Mouse (Mus musculus) adrenal gland, postnatal 14 days (tissue): ENCODE data around the gene Frmd5. TPM values are rescaled to one million over a fixed set of nuclear protein-coding genes. Genes with fewer than 3 reads are reported as not detected.

Experiments used
- DNase-seq: peaks from one replicate; pipeline ENCODE4 v3.0.0; 2021; ENCODE audit warnings: mixed read lengths
- total RNA-seq: library from RNA; stranded (reverse); gene quantifications from 2 replicates; pipeline ENCODE4 v1.2.3, GENCODE M21; 2021

Gene Frmd5
- total RNA-seq, 1 experiment from 2014 or later: 102 TPM

- peak; percentile 34 for DNase-seq
These were observed 45.0 kb downstream of the Frmd5 start for GRCm38 (mm10) chr2:121761861-121762260.

GRCm38 (mm10) chr2:121761281-121761795 lies 45.5 kb downstream of the Frmd5 start:
- DNase-seq: peak; percentile 69

- peak; percentile 86 for DNase-seq
These were observed 46.2 kb downstream of the Frmd5 start for GRCm38 (mm10) chr2:121760646-121761045.

- no peak for DNase-seq
These were observed 48.6 kb downstream of the Frmd5 start for GRCm38 (mm10) chr2:121758258-121758657.

DNA sequence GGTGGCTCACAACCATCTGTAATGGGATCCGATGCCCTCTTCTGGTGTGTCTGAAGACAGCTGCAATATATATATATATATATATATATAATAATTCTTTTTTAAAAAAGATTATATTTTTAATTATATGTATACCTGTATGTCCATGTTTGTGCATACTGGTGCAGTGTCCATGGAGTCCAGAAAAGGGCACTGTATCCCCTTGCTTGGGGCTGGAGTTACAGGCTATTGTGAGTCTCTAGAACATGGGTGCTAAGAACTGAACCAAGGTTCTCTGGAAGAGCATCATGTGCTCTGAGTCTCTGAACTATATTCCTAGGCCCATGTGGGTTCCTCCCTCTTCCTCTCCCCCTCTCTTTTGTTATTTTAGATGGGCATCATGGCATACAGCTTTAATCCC lies 50.6 kb downstream of the Frmd5 start:
- no peak for DNase-seq

GRCm38 (mm10) chr2:121755056-121755455 lies 51.8 kb downstream of the Frmd5 start:
- DNase-seq: no peak

DNA sequence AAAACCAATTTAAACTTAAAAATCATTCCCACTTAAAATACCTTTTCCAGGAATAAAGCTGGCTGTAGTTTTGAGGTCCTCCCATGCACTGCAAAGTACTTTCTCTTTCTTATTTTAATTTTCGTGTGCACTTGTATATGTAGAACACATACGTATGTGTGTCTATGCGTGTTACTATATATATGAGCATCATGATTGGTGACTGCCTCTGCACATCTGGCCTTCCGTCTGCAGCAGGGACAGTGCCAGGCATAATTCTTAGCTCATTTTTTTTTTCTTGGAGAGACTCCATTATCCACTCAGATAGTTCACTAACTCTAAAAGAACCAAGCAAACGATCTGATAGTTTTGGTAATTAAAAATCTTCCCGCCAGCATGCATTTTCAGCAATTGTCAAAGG lies 56.8 kb downstream of the Frmd5 start:
- no peak for DNase-seq

DNA sequence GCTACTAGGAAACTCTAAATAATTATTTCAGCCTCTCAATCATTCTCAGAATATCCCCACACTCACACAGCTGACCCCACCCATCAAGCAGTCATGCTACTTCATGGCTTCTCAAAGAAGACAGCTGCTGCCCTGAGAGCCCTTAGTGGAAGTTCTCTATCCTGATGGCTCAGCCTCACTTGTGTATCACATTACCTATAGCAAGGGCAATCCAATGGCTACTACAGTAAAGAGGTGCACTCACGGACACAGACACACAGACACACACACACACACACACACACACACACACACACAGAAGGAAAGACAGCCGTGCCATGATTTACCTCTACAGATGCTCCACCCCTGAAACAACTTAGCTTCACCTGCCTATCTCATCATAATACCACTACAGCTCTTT lies 65.7 kb downstream of the Frmd5 start:
- no peak for DNase-seq

GRCm38 (mm10) chr2:121739410-121739809 lies 67.5 kb downstream of the Frmd5 start:
- no peak for DNase-seq

GRCm38 (mm10) chr2:121733426-121733825 lies 73.5 kb downstream of the Frmd5 start:
- no peak for DNase-seq

DNA sequence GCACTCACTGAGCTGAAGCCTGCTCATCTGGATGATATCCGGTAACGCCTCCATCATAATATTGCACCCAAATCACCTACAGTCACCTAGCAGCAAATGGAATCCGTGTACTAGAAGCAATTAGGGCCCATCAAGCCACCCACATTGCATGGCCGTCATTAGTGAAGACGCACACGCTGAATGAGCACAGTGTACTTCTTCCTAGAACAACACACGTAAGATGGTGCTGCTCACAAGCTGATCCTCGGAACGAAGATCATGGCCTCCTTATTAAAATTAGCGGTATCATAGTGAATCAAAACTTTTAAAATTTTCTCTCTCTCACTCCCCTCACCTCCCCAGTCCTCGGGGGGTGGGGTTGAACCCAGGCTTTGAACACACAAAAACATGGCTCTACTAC lies 76.4 kb downstream of the Frmd5 start:
- no peak for DNase-seq

DNA sequence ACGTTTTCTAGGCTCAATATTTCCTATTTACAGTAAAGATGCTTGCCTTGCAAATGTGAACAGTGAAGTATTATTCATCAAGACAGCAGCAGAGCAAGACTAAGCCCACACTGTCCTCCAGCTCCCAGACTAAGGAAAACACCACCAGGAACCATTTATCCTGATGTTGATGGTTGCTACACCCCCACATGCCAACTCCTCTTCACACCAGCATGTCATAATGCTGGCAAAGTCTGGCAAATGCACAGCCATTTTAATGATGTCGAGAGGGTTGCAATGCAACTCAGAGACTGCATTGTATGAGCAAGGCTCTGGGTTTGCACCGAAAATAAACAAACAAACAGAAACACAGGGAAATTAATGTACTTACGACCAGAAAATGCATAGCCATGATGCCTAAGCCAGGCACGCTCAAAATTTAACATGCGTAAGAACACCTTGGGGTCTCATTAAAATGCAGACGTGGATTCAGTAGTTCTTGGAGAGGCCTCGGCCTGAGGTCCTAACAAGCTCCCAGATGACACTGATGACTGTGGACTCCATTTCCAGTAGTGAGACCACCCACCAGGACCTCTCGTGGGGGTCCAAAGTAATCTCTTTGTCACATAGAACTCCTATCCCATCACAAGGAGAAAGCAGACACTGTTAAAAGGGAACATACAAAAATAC lies 77.8 kb downstream of the Frmd5 start:
- DNase-seq: no peak

- DNase-seq: no peak
These were observed 82.0 kb downstream of the Frmd5 start for GRCm38 (mm10) chr2:121724866-121725265.

DNA sequence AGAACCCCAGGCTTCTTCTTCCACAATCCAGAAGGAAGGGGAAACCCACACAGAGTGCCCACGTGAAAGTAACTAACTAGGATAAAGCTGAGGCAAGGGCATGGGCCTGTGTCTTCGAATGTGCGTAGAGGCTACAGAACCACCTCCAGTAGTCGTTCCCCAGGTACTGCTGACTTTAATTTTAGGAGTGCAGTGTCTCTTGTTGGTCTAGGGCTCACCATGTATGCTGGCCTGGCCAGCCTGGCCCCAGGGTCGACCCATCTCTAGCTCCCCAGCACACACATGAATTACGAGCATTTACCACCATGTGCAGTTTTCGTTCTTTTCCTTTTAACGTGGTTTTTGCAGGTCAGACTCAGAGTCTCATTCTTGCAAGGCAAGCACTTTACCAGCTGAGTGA lies 83.1 kb downstream of the Frmd5 start:
- no peak for DNase-seq

GRCm38 (mm10) chr2:121719000-121719399 lies 87.9 kb downstream of the Frmd5 start:
- DNase-seq: no peak

- DNase-seq: no peak
These were observed 89.8 kb downstream of the Frmd5 start for GRCm38 (mm10) chr2:121717133-121717532.

DNA sequence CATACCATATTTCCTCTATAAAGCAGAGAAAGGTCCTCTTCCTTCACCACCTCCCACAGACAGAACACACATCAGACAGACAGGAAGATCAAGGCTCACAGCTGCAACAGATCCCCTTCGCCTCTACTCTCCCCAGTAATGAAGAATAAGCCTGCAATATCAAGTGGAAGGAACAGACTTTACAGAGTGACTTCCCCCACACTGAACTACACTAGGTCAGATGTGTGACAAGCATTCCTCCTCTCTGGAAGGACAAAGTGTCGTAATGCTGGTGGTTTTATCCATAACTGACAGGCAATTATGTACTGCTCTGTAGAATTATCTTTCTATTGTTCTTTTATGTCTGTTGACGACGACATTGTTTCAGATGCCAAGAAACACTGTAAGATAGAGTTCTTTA lies 93.3 kb downstream of the Frmd5 start:
- peak; percentile 21 for DNase-seq

DNA sequence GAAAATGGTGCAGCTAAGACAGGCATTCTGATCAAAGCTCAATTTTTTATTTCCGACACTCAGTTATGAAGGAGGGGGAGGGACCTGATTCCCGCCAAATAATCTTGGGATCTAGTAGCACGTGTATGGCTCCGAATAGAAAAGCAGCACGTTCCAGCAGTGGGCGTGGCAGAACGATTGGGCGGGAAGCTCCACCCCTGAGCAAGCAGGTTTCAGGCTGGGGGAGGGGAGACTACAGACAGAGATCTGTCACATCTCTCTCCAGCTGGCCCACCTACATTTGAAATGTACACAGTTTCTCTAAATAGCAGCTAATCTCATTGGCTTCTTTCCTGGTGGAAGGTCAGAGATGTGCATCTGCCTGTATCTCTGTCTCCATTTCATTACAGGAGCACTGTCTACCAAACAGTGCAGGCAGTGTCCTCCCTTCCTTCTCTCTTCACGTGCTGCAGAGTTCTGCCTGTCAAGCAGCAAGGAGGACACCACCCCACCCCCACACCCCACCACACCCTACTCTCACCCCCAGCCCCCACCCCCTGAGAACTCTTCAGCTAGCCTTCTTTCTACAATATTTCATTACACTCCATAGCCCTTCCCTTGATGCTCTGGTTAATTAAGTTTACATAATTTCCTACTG lies 95.0 kb downstream of the Frmd5 start:
- DNase-seq: no peak

- no peak for DNase-seq
These were observed 97.8 kb downstream of the Frmd5 start for GRCm38 (mm10) chr2:121709096-121709495.

DNA sequence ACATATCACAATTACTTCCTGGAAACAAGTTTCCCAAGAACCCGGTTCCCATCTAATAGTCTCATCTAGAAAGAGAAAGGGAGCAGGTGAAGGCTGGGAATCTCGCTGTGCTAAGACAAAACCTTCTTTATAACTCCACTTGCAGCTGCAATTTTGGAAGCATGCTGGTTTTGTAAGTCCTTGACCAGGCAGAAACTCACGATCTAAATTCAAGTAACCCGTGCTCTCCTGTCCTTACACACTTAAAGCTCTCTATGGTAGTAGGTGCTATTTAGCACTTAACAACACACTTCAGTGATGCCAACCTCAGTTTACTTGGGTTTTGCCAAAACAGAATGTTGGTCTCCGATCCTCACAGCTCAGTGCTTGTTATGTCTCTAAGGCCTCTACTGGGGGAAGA lies 99.4 kb downstream of the Frmd5 start:
- no peak for DNase-seq

DNA sequence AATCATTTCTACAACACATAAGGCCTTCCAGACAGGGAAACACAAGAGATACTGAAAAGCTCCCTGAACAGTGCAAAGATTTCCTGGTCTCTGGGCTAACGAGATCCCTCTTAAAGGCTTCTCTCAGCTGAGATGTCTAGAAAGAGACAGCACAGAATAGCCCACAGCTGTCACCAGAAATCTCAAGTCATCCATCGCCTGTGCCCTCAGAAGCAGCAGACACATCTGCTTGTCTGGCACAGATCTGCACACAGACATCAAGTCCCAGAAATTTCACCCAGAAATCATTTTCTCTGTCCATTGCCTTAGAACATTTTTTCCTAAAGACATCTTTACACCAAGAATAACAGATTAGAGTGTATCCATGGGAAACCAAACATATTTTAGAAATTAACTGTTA lies 101.1 kb downstream of the Frmd5 start:
- DNase-seq: no peak

GRCm38 (mm10) chr2:121699331-121699730 lies 107.6 kb downstream of the Frmd5 start:
- no peak for DNase-seq

DNA sequence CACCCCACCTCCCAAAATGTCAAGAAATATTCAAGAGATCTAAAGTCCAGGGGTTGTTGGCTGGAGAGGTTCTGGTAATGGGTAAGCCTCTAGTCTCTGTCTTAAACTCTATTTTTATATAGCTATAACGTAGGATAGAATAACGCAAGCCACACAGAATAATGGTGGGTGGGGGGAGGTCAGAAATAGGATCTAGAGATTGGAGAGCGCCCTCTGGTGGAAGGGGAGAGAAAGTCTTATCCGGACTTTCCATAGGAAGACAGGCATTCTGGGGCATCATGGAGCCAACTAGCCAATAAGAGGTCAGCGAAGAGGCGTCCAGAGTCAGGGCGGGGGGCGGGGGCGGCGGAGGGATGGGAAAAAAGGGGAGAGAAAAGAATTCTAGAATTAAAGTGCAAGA lies 111.5 kb downstream of the Frmd5 start:
- DNase-seq: peak; percentile 40

DNA sequence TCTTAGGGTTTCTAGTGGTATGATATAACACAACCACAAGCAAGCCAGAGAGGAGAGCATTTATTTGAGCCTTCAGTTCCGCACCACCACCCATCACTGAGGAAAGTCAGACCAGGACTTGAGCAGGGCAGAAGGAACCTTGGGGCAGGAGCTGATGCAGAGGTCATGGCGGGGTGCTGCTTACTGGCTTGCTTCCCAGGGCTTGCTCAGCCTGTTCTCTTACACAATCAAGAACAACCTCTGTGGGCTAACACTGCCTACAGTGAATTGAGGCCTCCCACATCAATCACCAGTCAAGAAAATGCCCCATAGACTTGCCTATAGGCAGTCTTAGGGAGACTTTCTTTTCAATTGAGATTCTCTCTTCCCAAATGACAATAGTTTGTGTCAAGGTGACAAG lies 118.8 kb downstream of the Frmd5 start:
- DNase-seq: peak; percentile 83
